Mouse (Mus musculus): ENCODE measurements at regions not wholly inside any gene's neighbourhood (a gene's known extent, or its start where the extent isn't known, plus 50 kb on each side); places are given as distances from the start of the nearest gene placed in this dataset.

DNA sequence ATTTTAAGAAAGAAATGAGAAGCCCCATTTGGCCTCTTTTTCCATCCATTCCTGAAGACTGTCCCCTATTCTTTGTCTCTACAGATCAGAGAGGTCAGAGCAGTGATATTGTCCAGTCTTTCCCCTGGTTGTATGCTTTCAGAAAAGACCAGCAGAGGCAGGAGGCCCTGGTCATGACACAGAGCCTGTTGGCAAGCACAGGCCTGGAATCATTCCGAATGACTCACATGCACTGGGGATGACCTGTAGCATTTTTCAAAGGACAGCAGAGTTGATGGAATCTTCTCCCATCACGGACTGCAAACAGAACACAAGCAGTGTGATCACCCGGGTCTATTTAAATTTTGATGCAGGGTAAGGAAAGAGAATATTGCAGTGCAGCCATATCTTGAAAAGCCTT lies 50.2 kb upstream of the Nxt1 start:
- WGBS (ENCODE audit: insufficient replicate concordance), result 47% methylated on average over 3 of the region's 3 CpGs
- Histone ChIP-seq H3K36me3 (ENCODE audit: control insufficient read depth, insufficient read depth) (no peaks in the 10 kb centered on the region), H3K27me3 (ENCODE audit: control insufficient read depth, insufficient read depth, low read depth, low read length) (no peaks in the 10 kb centered on the region), H3K4me1 (ENCODE audit: control insufficient read depth, low read depth, low read length) (no peaks in the 10 kb centered on the region), H3K4me2 (ENCODE audit: low read depth, low read length) (no peak overlapping the region), H3K27ac (ENCODE audit: low read length) (no peak overlapping the region), H3K9ac (ENCODE audit: low read depth, low read length) (no peak overlapping the region), H3K4me3 (ENCODE audit: low read depth, low read length) (no peak overlapping the region), H3K9me3 (replicated peaks; ENCODE audit: control insufficient read depth, low read length) (no peaks in the 10 kb centered on the region)
- no peak for ATAC-seq (ENCODE audit: low read depth)

- no peak overlapping the region for H3K4me3 ChIP-seq (ENCODE audit: low read depth, low read length)
- H3K27ac ChIP-seq (ENCODE audit: low read length), result no peak overlapping the region
- WGBS (ENCODE audit: insufficient replicate concordance), result 67% methylated on average over 1 of the region's 1 CpGs
- no peaks in the 10 kb centered on the region for H3K36me3 ChIP-seq (ENCODE audit: control insufficient read depth, insufficient read depth)
- ATAC-seq (ENCODE audit: low read depth), result no peak
- H3K4me2 ChIP-seq (ENCODE audit: low read depth, low read length), result no peak overlapping the region
- H3K27me3 ChIP-seq (ENCODE audit: control insufficient read depth, insufficient read depth, low read depth, low read length), result no peaks in the 10 kb centered on the region
- H3K9ac ChIP-seq (ENCODE audit: low read depth, low read length), result no peak overlapping the region
- no peaks in the 10 kb centered on the region for H3K9me3 ChIP-seq (replicated peaks; ENCODE audit: control insufficient read depth, low read length)
- H3K4me1 ChIP-seq (ENCODE audit: control insufficient read depth, low read depth, low read length), result no peaks in the 10 kb centered on the region
Observed at GRCm38 (mm10) chr2:148611911-148612310, 60.5 kb upstream of the Nxt1 start.

- H3K27me3 ChIP-seq (ENCODE audit: control insufficient read depth, insufficient read depth, low read depth, low read length), result no peaks in the 10 kb centered on the region
- H3K4me3 ChIP-seq (ENCODE audit: low read depth, low read length), result no peak overlapping the region
- WGBS (ENCODE audit: insufficient replicate concordance), result 26% methylated on average over 2 of the region's 2 CpGs
- no peak overlapping the region for H3K9ac ChIP-seq (ENCODE audit: low read depth, low read length)
- H3K9me3 ChIP-seq (replicated peaks; ENCODE audit: control insufficient read depth, low read length), result no peaks in the 10 kb centered on the region
- H3K4me2 ChIP-seq (ENCODE audit: low read depth, low read length), result no peak overlapping the region
- no peak overlapping the region for H3K27ac ChIP-seq (ENCODE audit: low read length)
- H3K36me3 ChIP-seq (ENCODE audit: control insufficient read depth, insufficient read depth), result no peaks in the 10 kb centered on the region
- ATAC-seq (ENCODE audit: low read depth), result no peak
- H3K4me1 ChIP-seq (ENCODE audit: control insufficient read depth, low read depth, low read length), result no peaks in the 10 kb centered on the region
Observed at GRCm38 (mm10) chr2:148605425-148605930, 66.9 kb upstream of the Nxt1 start.

GRCm38 (mm10) chr2:148603951-148604350 lies 68.5 kb upstream of the Nxt1 start:
- H3K27me3 ChIP-seq (ENCODE audit: control insufficient read depth, insufficient read depth, low read depth, low read length), result no peaks in the 10 kb centered on the region
- H3K4me3 ChIP-seq (ENCODE audit: low read depth, low read length), result no peak overlapping the region
- whole genome bisulfite sequencing (ENCODE audit: insufficient replicate concordance), result 52% methylated on average over 2 of the region's 2 CpGs
- no peaks in the 10 kb centered on the region for H3K9me3 ChIP-seq (replicated peaks; ENCODE audit: control insufficient read depth, low read length)
- no peaks in the 10 kb centered on the region for H3K36me3 ChIP-seq (ENCODE audit: control insufficient read depth, insufficient read depth)
- H3K4me2 ChIP-seq (ENCODE audit: low read depth, low read length), result no peak overlapping the region
- no peak overlapping the region for H3K27ac ChIP-seq (ENCODE audit: low read length)
- no peak for ATAC-seq (ENCODE audit: low read depth)
- H3K9ac ChIP-seq (ENCODE audit: low read depth, low read length), result no peak overlapping the region
- no peaks in the 10 kb centered on the region for H3K4me1 ChIP-seq (ENCODE audit: control insufficient read depth, low read depth, low read length)

GRCm38 (mm10) chr2:148603315-148603714 lies 69.1 kb upstream of the Nxt1 start:
- Histone ChIP-seq H3K4me2 (ENCODE audit: low read depth, low read length) (no peak overlapping the region), H3K27ac (ENCODE audit: low read length) (no peak overlapping the region), H3K4me1 (ENCODE audit: control insufficient read depth, low read depth, low read length) (no peaks in the 10 kb centered on the region), H3K36me3 (ENCODE audit: control insufficient read depth, insufficient read depth) (no peaks in the 10 kb centered on the region), H3K9me3 (replicated peaks; ENCODE audit: control insufficient read depth, low read length) (no peaks in the 10 kb centered on the region), H3K27me3 (ENCODE audit: control insufficient read depth, insufficient read depth, low read depth, low read length) (no peaks in the 10 kb centered on the region), H3K4me3 (ENCODE audit: low read depth, low read length) (no peak overlapping the region), H3K9ac (ENCODE audit: low read depth, low read length) (no peak overlapping the region)
- no peak for ATAC-seq (ENCODE audit: low read depth)
- WGBS (ENCODE audit: insufficient replicate concordance), result 31% methylated on average over 2 of the region's 2 CpGs

- no peak overlapping the region for H3K4me3 ChIP-seq (ENCODE audit: low read depth, low read length)
- ATAC-seq (ENCODE audit: low read depth), result no peak
- no peaks in the 10 kb centered on the region for H3K27me3 ChIP-seq (ENCODE audit: control insufficient read depth, insufficient read depth, low read depth, low read length)
- H3K4me1 ChIP-seq (ENCODE audit: control insufficient read depth, low read depth, low read length), result no peaks in the 10 kb centered on the region
- H3K9me3 ChIP-seq (replicated peaks; ENCODE audit: control insufficient read depth, low read length), result no peaks in the 10 kb centered on the region
- no peak overlapping the region for H3K27ac ChIP-seq (ENCODE audit: low read length)
- H3K36me3 ChIP-seq (ENCODE audit: control insufficient read depth, insufficient read depth), result no peaks in the 10 kb centered on the region
- no peak overlapping the region for H3K4me2 ChIP-seq (ENCODE audit: low read depth, low read length)
- no peak overlapping the region for H3K9ac ChIP-seq (ENCODE audit: low read depth, low read length)
Observed at GRCm38 (mm10) chr2:148599498-148599897, 72.9 kb upstream of the Nxt1 start.

GRCm38 (mm10) chr2:148596966-148597365 lies 75.4 kb upstream of the Nxt1 start:
- no peak overlapping the region for H3K4me3 ChIP-seq (ENCODE audit: low read depth, low read length)
- H3K4me2 ChIP-seq (ENCODE audit: low read depth, low read length), result no peak overlapping the region
- no peaks in the 10 kb centered on the region for H3K27me3 ChIP-seq (ENCODE audit: control insufficient read depth, insufficient read depth, low read depth, low read length)
- H3K36me3 ChIP-seq (ENCODE audit: control insufficient read depth, insufficient read depth), result no peaks in the 10 kb centered on the region
- H3K9me3 ChIP-seq (replicated peaks; ENCODE audit: control insufficient read depth, low read length), result no peaks in the 10 kb centered on the region
- H3K4me1 ChIP-seq (ENCODE audit: control insufficient read depth, low read depth, low read length), result no peaks in the 10 kb centered on the region
- 44% methylated on average over 2 of the region's 2 CpGs for WGBS (ENCODE audit: insufficient replicate concordance)
- no peak for ATAC-seq (ENCODE audit: low read depth)
- no peak overlapping the region for H3K27ac ChIP-seq (ENCODE audit: low read length)
- no peak overlapping the region for H3K9ac ChIP-seq (ENCODE audit: low read depth, low read length)

DNA sequence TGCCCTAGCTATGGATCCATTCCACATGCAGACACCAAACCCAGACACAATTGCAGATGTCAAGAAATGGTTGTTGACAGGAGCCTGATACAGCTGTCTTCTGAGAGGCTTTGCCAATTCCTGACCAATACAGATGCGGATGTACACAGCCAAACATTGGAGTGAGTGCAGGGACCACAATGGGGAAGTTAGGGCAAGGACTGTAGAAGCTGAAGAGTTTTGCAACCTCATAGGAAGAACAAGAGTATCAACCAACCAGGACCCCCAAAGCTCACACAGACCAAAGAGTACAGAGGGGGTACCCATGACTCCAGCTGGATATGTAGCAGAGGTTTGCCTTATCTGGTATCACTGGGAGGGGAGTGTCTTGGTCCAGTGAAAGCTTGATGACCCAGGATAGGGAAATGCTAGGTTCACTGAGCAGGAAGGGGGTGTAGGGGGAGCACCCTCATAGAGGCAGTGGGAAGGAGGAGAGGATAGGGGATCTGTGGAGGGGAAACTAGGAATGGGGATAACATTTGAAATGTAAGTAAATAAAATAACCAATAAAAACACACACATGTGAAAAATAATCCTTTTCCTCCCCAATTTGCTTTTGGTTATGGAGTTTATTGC lies 86.6 kb upstream of the Nxt1 start:
- Histone ChIP-seq H3K36me3 (ENCODE audit: control insufficient read depth, insufficient read depth) (no peaks in the 10 kb centered on the region), H3K27me3 (ENCODE audit: control insufficient read depth, insufficient read depth, low read depth, low read length) (no peaks in the 10 kb centered on the region), H3K9me3 (replicated peaks; ENCODE audit: control insufficient read depth, low read length) (no peaks in the 10 kb centered on the region), H3K4me1 (ENCODE audit: control insufficient read depth, low read depth, low read length) (no peaks in the 10 kb centered on the region), H3K9ac (ENCODE audit: low read depth, low read length) (no peak overlapping the region), H3K4me2 (ENCODE audit: low read depth, low read length) (no peak overlapping the region), H3K27ac (ENCODE audit: low read length) (0 out of 2 replicates have a peak overlapping the region, but pooled peaks have one; percentile 30), H3K4me3 (ENCODE audit: low read depth, low read length) (no peak overlapping the region)
- ATAC-seq (ENCODE audit: low read depth), result no peak
- 13% methylated on average over 1 of the region's 1 CpGs for whole genome bisulfite sequencing (ENCODE audit: insufficient replicate concordance)

- 64% methylated on average over 1 of the region's 1 CpGs for WGBS (ENCODE audit: insufficient replicate concordance)
- no peaks in the 10 kb centered on the region for H3K27me3 ChIP-seq (ENCODE audit: control insufficient read depth, insufficient read depth, low read depth, low read length)
- no peak overlapping the region for H3K27ac ChIP-seq (ENCODE audit: low read length)
- H3K9me3 ChIP-seq (replicated peaks; ENCODE audit: control insufficient read depth, low read length), result no peaks in the 10 kb centered on the region
- H3K9ac ChIP-seq (ENCODE audit: low read depth, low read length), result no peak overlapping the region
- H3K4me2 ChIP-seq (ENCODE audit: low read depth, low read length), result no peak overlapping the region
- H3K36me3 ChIP-seq (ENCODE audit: control insufficient read depth, insufficient read depth), result no peaks in the 10 kb centered on the region
- no peak for ATAC-seq (ENCODE audit: low read depth)
- no peaks in the 10 kb centered on the region for H3K4me1 ChIP-seq (ENCODE audit: control insufficient read depth, low read depth, low read length)
- no peak overlapping the region for H3K4me3 ChIP-seq (ENCODE audit: low read depth, low read length)
Observed at GRCm38 (mm10) chr2:148582208-148582607, 90.2 kb upstream of the Nxt1 start.
